Mouse (Mus musculus) heart, adult 2 months (tissue): ENCODE measurements at regions not wholly inside any gene's neighbourhood (a gene's known extent, or its start where the extent isn't known, plus 50 kb on each side); places are given as distances from the start of the nearest gene placed in this dataset.

Experiments used
- CTCF ChIP-seq: fragments of 200-600 bp; IDR thresholded peaks from 2 replicates; pipeline ENCODE4 v1.8.1; 2022; ENCODE audit warnings: antibody characterized with exemption, mild to moderate bottlenecking, moderate library complexity
- EP300 ChIP-seq: fragments of 200-500 bp; IDR thresholded peaks from 2 replicates; pipeline ENCODE4 v1.6.1; 2011; ENCODE audit warnings: low read depth, low read length, control low read depth; ENCODE audit not compliant: insufficient read depth
- POLR2A ChIP-seq: fragments of 200-500 bp; IDR thresholded peaks from 2 replicates; pipeline ENCODE4 v1.6.1; 2011; ENCODE audit warnings: mild to moderate bottlenecking, low read depth, low read length, control low read depth; ENCODE audit not compliant: insufficient read depth

GRCm38 (mm10) chr1:18961889-18962288 lies 140.9 kb upstream of the Tfap2d start:
- no peak for TF ChIP-seq CTCF
- TF ChIP-seq POLR2A: no peak
- no peak for TF ChIP-seq EP300
